8 mouse cellular contexts compared by ENCODE assay signal in the genomic region with DNA sequence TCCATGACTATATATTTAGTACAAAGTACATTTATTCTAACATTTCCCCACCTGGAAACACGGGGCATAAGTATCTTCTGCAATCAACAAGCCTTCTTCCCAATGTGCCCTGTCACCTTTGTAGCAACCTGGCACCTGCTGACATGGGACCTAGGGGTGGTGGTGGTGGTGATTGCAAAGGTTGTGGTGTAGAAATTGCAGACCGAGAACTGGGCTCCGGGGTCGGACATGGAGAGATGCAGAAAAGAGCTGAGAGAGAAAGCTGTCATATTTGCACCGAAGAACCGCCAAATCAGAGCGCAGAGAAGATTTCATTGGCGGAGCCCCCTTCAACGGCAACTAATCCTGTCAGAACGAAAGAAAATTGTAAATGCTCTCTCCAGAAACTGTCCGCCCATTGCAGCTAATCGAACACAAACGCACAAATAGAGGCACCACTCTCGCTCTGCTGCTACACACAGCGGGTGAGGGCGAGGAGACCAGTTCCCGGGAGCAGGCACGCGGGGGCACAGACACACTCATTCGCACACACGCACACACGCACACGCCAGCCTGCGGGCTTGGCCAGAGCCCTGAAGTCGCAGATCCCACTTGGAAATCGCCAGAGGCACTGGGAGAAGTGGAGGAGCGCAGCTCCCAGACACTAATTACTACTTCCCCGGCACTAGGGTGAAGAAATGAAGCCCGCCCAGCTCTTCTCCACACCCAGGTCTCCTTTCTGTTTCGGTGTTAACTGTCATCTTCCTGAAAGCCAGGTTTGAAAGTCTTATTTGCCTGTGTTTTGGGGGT. TPM values are rescaled to one million over a fixed set of nuclear protein-coding genes. Genes with fewer than 3 reads are reported as not detected.
DNase-seq lines count a peak whose midpoint lies in the region; ATAC-seq and TF ChIP-seq lines count a peak whose summit lies in the region.

Chrm2 (plus strand) TSS at position 473 of the 789 bp plus-strand sequence.

- no peak for DNase-seq in testis, postnatal 14 days (ENCODE audit: low spot score)
- DNase-seq in forebrain, embryonic 14.5 days (ENCODE audit: low spot score): peak; percentile 74
- peak; percentile 44 for DNase-seq in hindbrain, embryonic 10.5 days (ENCODE audit: low spot score)
- DNase-seq in spleen, postnatal 10 days (ENCODE audit: low spot score in 2 of 2): no peak
- DNase-seq in urinary bladder, adult 2 months (ENCODE audit: low spot score): no peak

- 2% methylated on average over 30 of the region's 30 CpGs for WGBS in forebrain, embryonic 14.5 days
- WGBS in hindbrain, embryonic 10.5 days: 4% methylated on average over 30 of the region's 30 CpGs
- 4% methylated on average over 30 of the region's 30 CpGs for WGBS in limb, embryonic 12.5 days
- 1% methylated on average over 30 of the region's 30 CpGs for WGBS in neural tube, embryonic 12.5 days

- H3K4me1 ChIP-seq in testis, adult 2 months (ENCODE audit: control insufficient read depth, insufficient read depth, low read length): no peaks in the 10 kb centered on the region; the same call in 1 of the 2 replicates
- 0 out of 2 replicates have a peak, but pooled peaks cover 6% of the 10 kb centered on the region for H3K4me1 ChIP-seq in forebrain, embryonic 14.5 days (ENCODE audit: control insufficient read depth, insufficient read depth, low read length)
- H3K4me1 ChIP-seq in hindbrain, embryonic 10.5 days (replicated peaks): peaks cover 30% of the 10 kb centered on the region
- H3K4me1 ChIP-seq in limb, embryonic 12.5 days (replicated peaks): peaks cover 14% of the 10 kb centered on the region
- H3K4me1 ChIP-seq in neural tube, embryonic 12.5 days: peaks cover 14% of the 10 kb centered on the region

- no peak within 1 kb of the TSS for H3K27ac ChIP-seq in testis, adult 2 months (ENCODE audit: control insufficient read depth, insufficient read depth, low read depth, low read length)
- no peak within 1 kb of the TSS for H3K27ac ChIP-seq in forebrain, embryonic 14.5 days (ENCODE audit: low read depth, low read length)
- H3K27ac ChIP-seq in hindbrain, embryonic 10.5 days: peak within 1 kb of the TSS; percentile 56; the same call in 1 of the 2 replicates
- H3K27ac ChIP-seq in limb, embryonic 12.5 days: no peak within 1 kb of the TSS
- H3K27ac ChIP-seq in neural tube, embryonic 12.5 days: no peak within 1 kb of the TSS

- H3K4me3 ChIP-seq in testis, adult 2 months (ENCODE audit: control insufficient read depth, low read depth, low read length): peak within 1 kb of the TSS; percentile 2
- peak within 1 kb of the TSS; percentile 45 for H3K4me3 ChIP-seq in forebrain, embryonic 14.5 days (ENCODE audit: low read depth, low read length)
- H3K4me3 ChIP-seq in hindbrain, embryonic 10.5 days: peak within 1 kb of the TSS; percentile 65
- H3K4me3 ChIP-seq in limb, embryonic 12.5 days (replicated peaks): peak within 1 kb of the TSS; percentile 48
- H3K4me3 ChIP-seq in neural tube, embryonic 12.5 days: peak within 1 kb of the TSS; percentile 50

- peak within 1 kb of the TSS; percentile 61 for H3K9ac ChIP-seq in forebrain, embryonic 14.5 days (ENCODE audit: low read length)
- peak within 1 kb of the TSS; percentile 34; the same call in 1 of the 2 replicates for H3K9ac ChIP-seq in limb, embryonic 12.5 days (replicated peaks)
- H3K9ac ChIP-seq in neural tube, embryonic 12.5 days: peak within 1 kb of the TSS; percentile 59

- H3K36me3 ChIP-seq in testis, adult 2 months (ENCODE audit: control insufficient read depth, insufficient read depth, low read length): no peaks in the 10 kb centered on the region
- H3K36me3 ChIP-seq in forebrain, embryonic 14.5 days (ENCODE audit: control insufficient read depth, insufficient read depth, low read length): no peaks in the 10 kb centered on the region
- no peaks in the 10 kb centered on the region for H3K36me3 ChIP-seq in hindbrain, embryonic 10.5 days
- no peaks in the 10 kb centered on the region for H3K36me3 ChIP-seq in limb, embryonic 12.5 days
- H3K36me3 ChIP-seq in neural tube, embryonic 12.5 days: no peaks in the 10 kb centered on the region

- H3K9me3 ChIP-seq in forebrain, embryonic 14.5 days (replicated peaks; ENCODE audit: control insufficient read depth, low read length): no peaks in the 10 kb centered on the region
- H3K9me3 ChIP-seq in hindbrain, embryonic 10.5 days: no peaks in the 10 kb centered on the region
- H3K9me3 ChIP-seq in limb, embryonic 12.5 days: no peaks in the 10 kb centered on the region
- no peaks in the 10 kb centered on the region for H3K9me3 ChIP-seq in neural tube, embryonic 12.5 days

- H3K27me3 ChIP-seq in testis, adult 2 months (ENCODE audit: control insufficient read depth, insufficient read depth, low read length): no peaks in the 10 kb centered on the region
- peaks cover 8% of the 10 kb centered on the region; the same call in 1 of the 2 replicates for H3K27me3 ChIP-seq in forebrain, embryonic 14.5 days (replicated peaks; ENCODE audit: control insufficient read depth, insufficient read depth, low read length)
- peaks cover 61% of the 10 kb centered on the region for H3K27me3 ChIP-seq in hindbrain, embryonic 10.5 days (ENCODE audit: insufficient read depth, poor library complexity, severe bottlenecking)
- peaks cover 47% of the 10 kb centered on the region for H3K27me3 ChIP-seq in limb, embryonic 12.5 days
- H3K27me3 ChIP-seq in neural tube, embryonic 12.5 days (replicated peaks): peaks cover 36% of the 10 kb centered on the region

- no peak for TF ChIP-seq POLR2A in testis, adult 2 months (IDR thresholded peaks at IDR 0.05; ENCODE audit: control insufficient read depth, low read depth, low read length)

- no peak for TF ChIP-seq CTCF in testis, adult 2 months (IDR thresholded peaks at IDR 0.05; ENCODE audit: control insufficient read depth, insufficient read depth, insufficient replicate concordance, low read depth, low read length)

- peak within 1 kb of the TSS; percentile 94 for H3K4me2 ChIP-seq in forebrain, embryonic 14.5 days (ENCODE audit: low read length)
- peak within 1 kb of the TSS; percentile 93 for H3K4me2 ChIP-seq in limb, embryonic 12.5 days
- H3K4me2 ChIP-seq in neural tube, embryonic 12.5 days (replicated peaks): peak within 1 kb of the TSS; percentile 96

- ATAC-seq in forebrain, embryonic 14.5 days: peak; percentile 73
- ATAC-seq in limb, embryonic 12.5 days (ENCODE audit: insufficient number of reproducible peaks, insufficient read depth, low FRiP score, low TSS enrichment, low read depth): no peak
- peak; percentile 75 for ATAC-seq in neural tube, embryonic 12.5 days (ENCODE audit: low FRiP score, low read depth)

RNA-seq across cellular contexts. Expression of gene Chrm2, which starts in this region (rescaled TPM):
- 0.08 TPM in 1 of 2 replicates, not detected in the other for polyA plus RNA-seq in testis, adult 2 months (2012; rRNA removed)
- 1.8 and 2.9 TPM in 2 replicates for polyA plus RNA-seq in forebrain, embryonic 14.5 days (2014; fragmentation: Nextera tagmentation; extraction: Ambion mirVana)
- 0.26 and 0.33 TPM in 2 replicates for polyA plus RNA-seq in hindbrain, embryonic 10.5 days (2016; fragmentation: Nextera tagmentation; extraction: Ambion mirVana)
- 0.31 and 0.60 TPM in 2 replicates for polyA plus RNA-seq in limb, embryonic 12.5 days (2016; fragmentation: Nextera tagmentation; extraction: Ambion mirVana)
- 1.9 TPM in 2 replicates for polyA plus RNA-seq in neural tube, embryonic 12.5 days (2016; fragmentation: Nextera tagmentation; extraction: Ambion mirVana)
- polyA plus RNA-seq in urinary bladder, adult 2 months (2012; rRNA removed): 5.4 and 8.2 TPM in 2 replicates

Comparison
In these comparisons a context has a peak if more than half of its experiments do, and no peak if none do; other contexts are left out.
1. Peak in DNase-seq, H3K4me3 ChIP-seq and H3K27ac ChIP-seq in hindbrain, embryonic 10.5 days; RNA of the gene not detected or under 1 TPM.
2. H3K4me3 ChIP-seq: peak in every context shown above with its lines; median percentile 65 in hindbrain, embryonic 10.5 days; 50 in neural tube, embryonic 12.5 days; 48 in limb, embryonic 12.5 days; 45 in forebrain, embryonic 14.5 days; 2 in testis, adult 2 months.